Mouse (Mus musculus) stomach, postnatal 0 days (tissue): ENCODE data around the gene Dram2. TPM values are rescaled to one million over a fixed set of nuclear protein-coding genes. Genes with fewer than 3 reads are reported as not detected.

Experiments
- ATAC-seq: fragments of 200-750 bp; cut with Nextera tagmentation; 2 replicates; pipeline ENCODE4 v1.8.0; 2017; ENCODE audit not compliant: low FRiP score, low TSS enrichment
- DNase-seq: peaks from one replicate; pipeline ENCODE4 v3.0.0-alpha.2; 2016; ENCODE audit warnings: low spot score
- H3K27ac ChIP-seq: fragments of 300-500 bp; sonication (generic); replicated peaks from 2 replicates; pipeline ENCODE4 v1.5.1; 2014; ENCODE audit warnings: mild to moderate bottlenecking, control low read depth
- H3K27me3 ChIP-seq: fragments of 300-500 bp; sonication (generic); 2 replicates; pipeline ENCODE4 v1.6.1; 2014; ENCODE audit warnings: low read length; ENCODE audit not compliant: control insufficient read depth, insufficient read depth
- H3K36me3 ChIP-seq: fragments of 300-500 bp; sonication (generic); 2 replicates; pipeline ENCODE4 v1.6.1; 2014; ENCODE audit warnings: low read length, mixed read lengths; ENCODE audit not compliant: control insufficient read depth, insufficient read depth
- H3K4me1 ChIP-seq: fragments of 300-500 bp; sonication (generic); replicated peaks from 2 replicates; pipeline ENCODE4 v1.6.1; 2014; ENCODE audit warnings: antibody characterized with exemption; ENCODE audit not compliant: control insufficient read depth, insufficient read depth
- H3K4me2 ChIP-seq: fragments of 300-500 bp; sonication (generic); replicated peaks from 2 replicates; pipeline ENCODE4 v1.6.1; 2014; ENCODE audit warnings: low read depth, mild to moderate bottlenecking, control low read depth, moderate library complexity
- H3K4me3 ChIP-seq: fragments of 300-500 bp; sonication (generic); 2 replicates; pipeline ENCODE4 v1.5.1; 2014; ENCODE audit warnings: low read depth, low read length, control low read depth
- H3K9ac ChIP-seq: fragments of 300-500 bp; sonication (generic); 2 replicates; pipeline ENCODE4 v1.6.1; 2014; ENCODE audit warnings: mild to moderate bottlenecking, low read length, control low read depth, mixed read lengths
- H3K9me3 ChIP-seq: fragments of 300-500 bp; sonication (generic); 2 replicates; pipeline ENCODE4 v1.6.1; 2016; ENCODE audit warnings: low read length; ENCODE audit not compliant: control insufficient read depth
- CTCF ChIP-seq: IDR thresholded peaks from 2 replicates; pipeline ENCODE4 v1.5.1; 2016; ENCODE audit warnings: antibody characterized with exemption, low read depth, mild to moderate bottlenecking, moderate library complexity
- EP300 ChIP-seq: optimal IDR thresholded peaks from 2 replicates; pipeline ENCODE3; 2016; ENCODE audit warnings: antibody characterized with exemption
- WGBS: fragments of 180-500 bp; shearing (Covaris S2); extraction: QIAGEN DNeasy Blood & Tissue Kit; methylation state at CpG from one replicate; pipeline ENCODE4 v1.1.7; 2014; 5-methylcytosine and 5-hydroxymethylcytosine counted together
- polyA plus RNA-seq: library from polyadenylated mRNA; unstranded; fragments of >200 nt; fragmentation: Nextera tagmentation; extraction: Ambion mirVana; gene quantifications from 2 replicates; pipeline ENCODE4 v1.2.1, GENCODE M21; 2015

The Dram2 gene
- polyA plus RNA-seq, 1 experiment from 2014 or later, result 90.2 TPM

DNA sequence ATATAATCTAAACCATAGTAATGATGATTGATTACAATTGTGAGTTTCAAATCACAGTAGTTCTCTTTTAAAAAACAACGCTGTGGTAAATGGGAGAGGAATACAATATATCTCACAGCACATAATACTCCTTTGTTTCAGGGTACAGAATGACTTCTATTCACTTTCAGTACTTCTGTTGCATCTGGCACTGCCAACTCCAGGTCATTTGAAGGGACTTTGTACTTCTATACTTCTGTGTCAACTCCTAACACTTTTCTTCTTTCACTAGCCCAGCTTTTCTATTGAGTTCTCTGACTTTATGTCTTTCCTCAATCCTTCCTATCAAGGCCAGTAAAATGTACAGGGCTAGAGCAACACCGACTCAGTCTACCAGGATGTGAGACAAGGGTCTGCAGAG, 21.2 kb upstream of the Dram2 start:
- ATAC-seq, result no peak
- Histone ChIP-seq H3K36me3 (no peaks in the 10 kb centered on the region), H3K9me3 (no peaks in the 10 kb centered on the region), H3K4me3 (no peak overlapping the region), H3K4me1 (no peaks in the 10 kb centered on the region), H3K27ac (no peak overlapping the region), H3K9ac (no peak overlapping the region), H3K4me2 (no peak overlapping the region), H3K27me3 (no peaks in the 10 kb centered on the region)
- WGBS, result 85% methylated on average over 2 of the region's 2 CpGs
- no peak for TF ChIP-seq EP300
- no peak for TF ChIP-seq CTCF
- DNase-seq, result no peak

DNA sequence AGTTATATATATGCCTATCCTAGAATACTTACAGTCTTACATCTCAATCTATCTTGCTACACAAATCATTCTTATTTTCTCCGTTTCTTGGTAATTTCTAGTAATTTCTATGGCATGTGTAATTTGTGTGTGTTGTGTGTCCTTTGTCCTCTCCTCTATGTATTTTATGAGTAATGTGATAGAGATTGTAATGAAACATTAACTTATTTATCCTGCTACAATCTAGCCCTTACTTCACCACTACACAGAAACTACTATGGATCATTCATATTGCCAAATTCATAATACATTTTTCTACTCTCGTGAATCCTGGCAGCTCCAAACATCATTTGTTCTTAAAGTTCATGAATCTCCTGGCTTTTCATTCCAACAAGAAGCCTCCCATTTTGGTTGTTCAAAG, 19.6 kb upstream of the Dram2 start:
- H3K9me3 ChIP-seq, result no peaks in the 10 kb centered on the region
- WGBS, result 71% methylated on average over 2 of the region's 2 CpGs
- no peaks in the 10 kb centered on the region for H3K4me1 ChIP-seq
- H3K36me3 ChIP-seq, result no peaks in the 10 kb centered on the region
- DNase-seq (no peak), ATAC-seq (0 out of 2 replicates have a peak, but pooled peaks have one; percentile 61)
- H3K9ac ChIP-seq, result no peak overlapping the region
- no peak overlapping the region for H3K4me2 ChIP-seq
- H3K27ac ChIP-seq, result 0 out of 2 replicates have a peak overlapping the region, but pooled peaks have one; percentile 24
- H3K27me3 ChIP-seq, result no peaks in the 10 kb centered on the region
- no peak for TF ChIP-seq EP300
- TF ChIP-seq CTCF, result no peak
- no peak overlapping the region for H3K4me3 ChIP-seq

DNA sequence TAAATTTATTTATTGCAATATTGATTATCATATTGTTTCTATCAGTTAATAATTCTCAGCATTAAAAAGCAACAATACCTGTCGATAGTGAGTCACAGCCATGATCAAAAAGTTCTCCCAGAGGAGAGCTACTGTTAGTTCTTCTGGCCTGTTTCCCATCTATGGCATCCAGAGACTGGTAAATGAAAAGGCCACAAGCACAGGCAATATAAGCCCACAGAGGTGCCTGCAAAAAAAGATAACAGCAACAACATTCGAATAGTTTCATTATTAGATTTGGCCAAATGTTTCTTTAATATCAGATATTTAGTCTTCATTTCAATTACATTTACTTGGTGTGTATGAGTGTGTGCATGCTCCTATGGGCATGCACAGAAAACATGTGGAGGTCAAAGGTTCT, 14.3 kb upstream of the Dram2 start:
- no peaks in the 10 kb centered on the region for H3K4me1 ChIP-seq
- no peaks in the 10 kb centered on the region for H3K36me3 ChIP-seq
- no peak overlapping the region for H3K4me3 ChIP-seq
- TF ChIP-seq CTCF, result no peak
- TF ChIP-seq EP300, result no peak
- H3K27me3 ChIP-seq, result no peaks in the 10 kb centered on the region
- no peak overlapping the region for H3K9ac ChIP-seq
- H3K27ac ChIP-seq, result no peak overlapping the region
- no peak for ATAC-seq
- 92% methylated on average over 2 of the region's 2 CpGs for WGBS
- no peak for DNase-seq
- no peak overlapping the region for H3K4me2 ChIP-seq
- H3K9me3 ChIP-seq, result no peaks in the 10 kb centered on the region

DNA sequence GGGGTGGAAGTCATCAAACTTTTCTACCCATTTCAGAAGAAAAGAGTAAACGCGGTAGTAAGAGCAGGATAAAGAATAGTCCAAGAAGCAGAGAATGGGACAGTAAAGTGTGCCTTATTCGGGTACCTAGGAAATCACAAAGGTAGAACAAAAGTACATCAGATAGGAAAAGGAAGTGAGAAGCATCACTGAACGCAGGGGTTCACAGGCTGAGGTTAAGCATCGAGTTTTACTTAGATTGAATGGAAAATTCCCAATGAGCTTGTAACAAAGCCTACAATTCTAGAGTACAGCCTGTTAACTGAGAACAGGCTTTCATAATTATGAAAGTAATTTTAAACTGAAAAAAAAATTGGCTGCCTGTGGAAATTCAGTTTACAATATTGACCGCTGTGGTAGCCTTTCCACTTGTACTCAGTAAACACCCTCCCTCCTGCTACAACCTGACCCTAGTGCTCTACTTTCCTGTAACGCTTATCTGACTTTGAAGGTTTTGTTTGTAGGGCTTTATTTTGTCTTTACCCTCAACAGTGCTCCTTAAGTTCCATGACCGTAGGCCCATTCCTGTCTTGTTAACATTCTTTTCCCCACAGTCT, 2.8 kb upstream of the Dram2 start:
- TF ChIP-seq EP300, result no peak
- TF ChIP-seq CTCF, result no peak
- no peak overlapping the region for H3K27ac ChIP-seq
- H3K4me2 ChIP-seq, result peak overlapping the region; percentile 11; the same call in 1 of the 2 replicates
- H3K9ac ChIP-seq, result no peak overlapping the region
- no peak for ATAC-seq
- no peaks in the 10 kb centered on the region for H3K9me3 ChIP-seq
- H3K36me3 ChIP-seq, result no peaks in the 10 kb centered on the region
- H3K4me3 ChIP-seq, result no peak overlapping the region
- no peaks in the 10 kb centered on the region for H3K27me3 ChIP-seq
- 0 out of 2 replicates have a peak, but pooled peaks cover 4% of the 10 kb centered on the region for H3K4me1 ChIP-seq
- WGBS, result 57% methylated on average over 8 of the region's 8 CpGs
- peak; percentile 18 for DNase-seq

DNA sequence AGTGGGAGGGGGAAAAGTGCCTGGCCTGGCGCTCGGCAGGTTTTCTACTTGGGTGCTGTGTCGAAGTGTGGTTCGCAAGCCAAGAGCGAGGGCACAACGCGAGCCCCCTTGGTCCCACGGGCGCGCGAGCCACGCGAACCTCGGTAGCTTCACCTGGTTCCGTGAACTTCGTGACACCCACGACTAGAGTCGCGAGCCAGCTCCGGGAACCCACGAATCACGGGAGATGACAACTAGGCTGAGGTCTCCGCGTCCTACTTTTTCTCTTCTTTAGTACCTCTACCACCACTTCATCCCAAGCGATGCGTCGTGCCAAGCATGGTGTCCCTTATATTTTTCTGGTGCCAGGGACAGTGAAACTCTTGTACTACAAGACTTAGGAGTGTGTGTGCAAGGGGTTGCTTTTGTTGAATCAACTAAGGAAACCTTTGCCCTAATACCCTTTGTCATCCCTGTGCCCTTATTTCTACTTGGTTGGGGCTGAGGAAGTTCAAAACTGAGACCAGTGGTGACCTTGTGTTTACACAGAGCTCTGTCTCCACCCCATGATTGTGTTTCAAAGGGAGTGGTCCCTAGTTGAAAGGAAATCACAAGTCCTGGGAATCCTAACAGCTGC, 434 bp downstream of the Dram2 start:
- DNase-seq (peak; percentile 34), ATAC-seq (peak; percentile 63)
- under 1% methylated on average over 27 of the region's 27 CpGs for WGBS
- Histone ChIP-seq H3K9ac (peak overlapping the region; percentile 96), H3K36me3 (peaks cover 3% of the 10 kb centered on the region; the same call in 1 of the 2 replicates), H3K4me1 (0 out of 2 replicates have a peak, but pooled peaks cover 4% of the 10 kb centered on the region), H3K4me3 (peak overlapping the region; percentile 92), H3K9me3 (no peaks in the 10 kb centered on the region), H3K27ac (peak overlapping the region; percentile 99), H3K27me3 (no peaks in the 10 kb centered on the region), H3K4me2 (peak overlapping the region; percentile 53)
- TF ChIP-seq CTCF (no peak), EP300 (no peak)

DNA sequence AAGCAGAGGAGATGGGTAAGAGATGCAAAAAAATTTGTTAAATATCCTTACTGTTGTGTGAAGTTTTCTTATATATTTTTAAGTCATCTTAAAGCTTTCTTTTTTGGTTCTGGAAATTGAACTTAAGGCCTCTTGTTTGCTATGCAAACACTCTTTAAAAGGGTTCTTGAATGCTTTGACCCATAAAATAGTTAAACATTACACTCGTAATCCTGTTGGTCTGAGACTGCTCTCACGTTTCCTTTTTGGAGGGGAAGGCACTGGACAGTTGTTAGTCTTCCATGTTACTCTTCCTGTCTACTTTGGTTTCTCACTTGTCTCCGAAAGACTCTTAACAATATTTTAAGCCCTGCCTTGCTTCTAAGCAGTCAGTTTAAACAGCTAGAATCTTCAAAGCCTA, 1.4 kb downstream of the Dram2 start:
- H3K9ac ChIP-seq, result no peak overlapping the region
- no peak for ATAC-seq
- peak overlapping the region; percentile 53 for H3K4me2 ChIP-seq
- no peak for DNase-seq
- TF ChIP-seq CTCF, result no peak
- no peak for TF ChIP-seq EP300
- H3K9me3 ChIP-seq, result no peaks in the 10 kb centered on the region
- no peak overlapping the region for H3K27ac ChIP-seq
- 8% methylated on average over 3 of the region's 3 CpGs for WGBS
- H3K4me3 ChIP-seq, result peak overlapping the region; percentile 92
- 0 out of 2 replicates have a peak, but pooled peaks cover 4% of the 10 kb centered on the region for H3K4me1 ChIP-seq
- H3K36me3 ChIP-seq, result peaks cover 3% of the 10 kb centered on the region; the same call in 1 of the 2 replicates
- no peaks in the 10 kb centered on the region for H3K27me3 ChIP-seq
